Mouse (Mus musculus) bone marrow macrophage, adult 2 months (primary cell): ENCODE measurements at regions not wholly inside any gene's neighbourhood (a gene's known extent, or its start where the extent isn't known, plus 50 kb on each side); places are given as distances from the start of the nearest gene placed in this dataset.

Experiments used
- CTCF ChIP-seq: IDR thresholded peaks from 2 replicates; pipeline ENCODE4 v1.5.1; 2012; ENCODE audit warnings: low read depth, mild to moderate bottlenecking, low read length, moderate library complexity
- POLR2A ChIP-seq: IDR thresholded peaks from 2 replicates; pipeline ENCODE4 v1.6.1; 2012; ENCODE audit warnings: mild to moderate bottlenecking, low read depth, low read length, borderline replicate concordance

DNA sequence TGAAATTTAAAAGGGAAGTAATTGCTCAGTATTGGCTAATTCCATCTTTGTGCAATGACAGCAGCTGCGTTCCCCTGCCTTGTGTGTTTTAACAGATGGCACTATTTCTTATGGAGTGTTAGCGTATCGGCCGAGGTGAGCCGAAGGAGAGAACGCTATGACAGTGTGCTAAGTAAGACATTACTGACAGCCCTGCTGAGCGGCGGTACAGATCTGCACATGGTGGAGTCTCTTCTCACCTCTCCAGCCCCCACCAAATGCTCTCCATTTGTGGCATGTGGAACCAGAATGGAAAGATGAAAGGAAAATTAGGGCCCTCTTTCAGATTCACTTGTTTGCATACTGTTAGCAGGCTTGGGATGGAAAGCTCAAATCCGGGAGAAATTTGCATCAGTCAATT, 291.5 kb downstream of the Rnf144b start:
- no peak for TF ChIP-seq CTCF
- no peak for TF ChIP-seq POLR2A
